Mouse (Mus musculus): ENCODE data around the gene Vwa5b2. TPM values are rescaled to one million over a fixed set of nuclear protein-coding genes. Genes with fewer than 3 reads are reported as not detected.

The Vwa5b2 gene
- polyA plus RNA-seq, 1 experiment from 2014 or later, result 2.0 TPM

DNA sequence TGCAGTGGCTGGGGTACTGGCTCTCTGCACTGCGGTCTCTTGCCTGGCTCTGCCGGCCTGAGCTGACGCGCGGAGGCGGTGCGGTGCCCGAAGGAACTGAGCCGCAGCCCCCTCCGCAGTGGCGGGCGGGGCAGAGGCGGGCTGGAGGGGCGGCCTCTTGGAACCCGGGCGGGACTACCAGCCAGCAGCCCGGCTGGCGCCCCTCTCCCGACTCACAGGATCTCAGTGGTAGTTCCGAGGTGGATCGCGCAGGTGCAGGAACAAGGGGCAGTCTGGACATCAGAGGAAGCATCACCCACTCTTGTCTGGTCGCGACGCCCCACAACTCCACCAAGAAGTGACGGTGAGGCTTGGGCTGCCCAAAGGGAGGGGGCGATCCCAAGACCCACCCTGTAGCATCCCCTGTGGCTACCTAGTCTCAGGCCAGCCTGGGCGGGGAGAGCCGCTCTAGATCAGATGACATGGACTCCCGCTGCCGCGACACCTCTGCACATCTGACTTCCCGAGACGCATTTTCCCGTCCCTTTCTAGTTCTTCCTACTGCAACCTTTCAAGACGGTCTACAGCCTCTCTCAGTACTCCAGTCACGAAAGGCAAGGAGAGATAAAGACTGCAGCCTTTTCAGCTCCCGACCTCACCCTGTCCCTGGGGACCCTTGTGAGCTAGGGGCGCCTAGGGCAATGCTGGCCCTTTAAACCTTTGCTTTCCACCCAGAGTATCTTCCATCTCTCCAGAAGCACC lies 838 bp downstream of the Vwa5b2 start:
- no peaks in the 10 kb centered on the region for H3K36me3 ChIP-seq (replicated peaks)
- no peaks in the 10 kb centered on the region for H3K9me3 ChIP-seq
- peak overlapping the region; percentile 55 for H3K4me3 ChIP-seq (replicated peaks)
- H3K27ac ChIP-seq, result no peak overlapping the region
- peak overlapping the region; percentile 94 for H3K4me2 ChIP-seq
- WGBS, result under 1% methylated on average over 35 of the region's 39 CpGs
- peaks cover 26% of the 10 kb centered on the region for H3K4me1 ChIP-seq
- ATAC-seq (ENCODE audit: low FRiP score), result peak; percentile 78
- peak overlapping the region; percentile 63 for H3K9ac ChIP-seq
- H3K27me3 ChIP-seq, result peaks cover 70% of the 10 kb centered on the region

DNA sequence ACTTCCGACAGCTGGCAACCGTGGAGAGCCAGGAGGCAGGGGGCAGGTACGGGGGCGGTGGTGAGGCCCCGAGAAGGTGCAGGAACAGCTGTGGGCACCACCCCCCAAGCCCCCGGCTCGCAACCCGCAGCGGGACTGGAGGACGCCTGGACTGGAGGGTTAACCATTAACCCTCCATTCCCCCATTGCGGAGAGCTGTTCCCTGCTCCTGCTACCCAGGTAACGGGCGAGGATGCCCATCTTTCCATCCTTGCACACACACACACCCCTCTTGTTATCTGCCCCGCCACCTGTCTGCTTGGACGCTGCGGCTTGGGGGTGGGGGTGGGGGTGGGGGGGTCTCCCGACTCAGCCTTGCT lies 1.4 kb downstream of the Vwa5b2 start:
- H3K9ac ChIP-seq, result 0 out of 2 replicates have a peak overlapping the region, but pooled peaks have one; percentile 63
- peaks cover 26% of the 10 kb centered on the region for H3K4me1 ChIP-seq
- no peak overlapping the region for H3K27ac ChIP-seq
- H3K4me3 ChIP-seq (replicated peaks), result peak overlapping the region; percentile 55
- peaks cover 75% of the 10 kb centered on the region for H3K27me3 ChIP-seq
- H3K36me3 ChIP-seq (replicated peaks), result no peaks in the 10 kb centered on the region
- no peaks in the 10 kb centered on the region for H3K9me3 ChIP-seq
- H3K4me2 ChIP-seq, result peak overlapping the region; percentile 94
- WGBS, result 3% methylated on average over 17 of the region's 17 CpGs
- ATAC-seq (ENCODE audit: low FRiP score), result no peak

- peak overlapping the region; percentile 94 for H3K4me2 ChIP-seq
- H3K4me1 ChIP-seq, result peaks cover 26% of the 10 kb centered on the region
- no peaks in the 10 kb centered on the region for H3K36me3 ChIP-seq (replicated peaks)
- H3K9ac ChIP-seq, result no peak overlapping the region
- H3K27me3 ChIP-seq, result peaks cover 80% of the 10 kb centered on the region
- H3K9me3 ChIP-seq, result no peaks in the 10 kb centered on the region
- peak overlapping the region; percentile 55 for H3K4me3 ChIP-seq (replicated peaks)
- peak; percentile 32; the same call in 1 of the 2 replicates for ATAC-seq (ENCODE audit: low FRiP score)
- H3K27ac ChIP-seq, result no peak overlapping the region
- WGBS, result 4% methylated on average over 48 of the region's 48 CpGs
Observed at GRCm38 (mm10) chr16:20591076-20591705, 1.9 kb downstream of the Vwa5b2 start.

DNA sequence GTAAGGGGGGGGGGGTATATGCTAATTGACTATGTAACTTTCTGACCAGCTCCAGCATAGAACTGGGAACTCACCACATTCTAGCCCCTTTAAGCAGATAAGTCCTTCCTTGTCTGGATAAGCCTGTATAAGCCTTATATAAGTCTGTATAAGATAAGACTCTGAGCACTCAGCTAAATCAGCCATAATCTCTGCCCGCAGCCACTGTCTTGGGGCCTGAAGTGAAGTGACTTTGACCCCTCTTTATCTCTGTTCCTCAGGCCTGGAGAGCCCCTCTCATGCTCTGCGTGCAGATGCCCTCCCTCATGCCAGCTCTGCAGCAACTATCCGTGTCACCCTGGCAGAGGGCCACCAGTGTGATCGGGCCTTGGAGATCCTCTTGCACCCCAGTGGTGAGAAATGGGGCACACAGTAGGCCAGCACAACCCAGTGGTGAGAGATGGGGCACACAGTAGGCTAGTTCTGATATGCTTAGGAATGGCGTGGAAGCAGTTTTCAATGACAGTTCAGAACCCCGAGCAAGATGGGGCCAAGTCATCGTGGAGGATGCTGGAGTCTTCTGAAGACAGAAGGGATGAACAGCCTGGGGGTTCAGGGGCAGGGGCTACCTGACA lies 5.9 kb downstream of the Vwa5b2 start:
- ATAC-seq (ENCODE audit: low FRiP score), result no peak
- no peaks in the 10 kb centered on the region for H3K36me3 ChIP-seq (replicated peaks)
- 85% methylated on average over 7 of the region's 7 CpGs for WGBS
- no peak overlapping the region for H3K27ac ChIP-seq
- H3K9ac ChIP-seq, result no peak overlapping the region
- no peak overlapping the region for H3K4me2 ChIP-seq
- no peak overlapping the region for H3K4me3 ChIP-seq (replicated peaks)
- H3K4me1 ChIP-seq, result peaks cover 15% of the 10 kb centered on the region
- peaks cover 57% of the 10 kb centered on the region for H3K27me3 ChIP-seq
- H3K9me3 ChIP-seq, result no peaks in the 10 kb centered on the region

DNA sequence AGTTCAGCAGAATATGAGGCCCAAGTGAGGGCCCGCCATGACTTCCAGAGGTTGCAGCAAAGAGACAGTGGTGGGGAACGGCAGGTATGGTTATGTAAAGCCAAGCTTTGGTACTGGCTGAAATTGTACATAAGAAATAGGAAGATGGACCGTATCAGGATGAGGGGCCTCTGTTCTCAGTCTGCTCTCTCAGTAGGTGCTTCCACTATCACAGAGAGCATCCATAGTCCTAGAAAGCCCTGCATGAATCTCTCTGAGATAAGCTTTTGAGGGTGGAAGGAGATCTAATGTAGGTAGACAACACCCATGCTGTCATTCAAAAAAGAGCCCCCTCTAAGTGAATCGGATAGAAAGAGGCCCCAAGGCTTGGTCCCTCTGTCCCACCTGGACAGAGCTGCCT lies 6.5 kb downstream of the Vwa5b2 start:
- no peak for ATAC-seq (ENCODE audit: low FRiP score)
- 86% methylated on average over 4 of the region's 4 CpGs for WGBS
- H3K4me3 ChIP-seq (replicated peaks), result no peak overlapping the region
- H3K9ac ChIP-seq, result no peak overlapping the region
- H3K27me3 ChIP-seq, result peaks cover 51% of the 10 kb centered on the region
- H3K36me3 ChIP-seq (replicated peaks), result no peaks in the 10 kb centered on the region
- H3K9me3 ChIP-seq, result no peaks in the 10 kb centered on the region
- peaks cover 9% of the 10 kb centered on the region for H3K4me1 ChIP-seq
- H3K4me2 ChIP-seq, result no peak overlapping the region
- no peak overlapping the region for H3K27ac ChIP-seq

DNA sequence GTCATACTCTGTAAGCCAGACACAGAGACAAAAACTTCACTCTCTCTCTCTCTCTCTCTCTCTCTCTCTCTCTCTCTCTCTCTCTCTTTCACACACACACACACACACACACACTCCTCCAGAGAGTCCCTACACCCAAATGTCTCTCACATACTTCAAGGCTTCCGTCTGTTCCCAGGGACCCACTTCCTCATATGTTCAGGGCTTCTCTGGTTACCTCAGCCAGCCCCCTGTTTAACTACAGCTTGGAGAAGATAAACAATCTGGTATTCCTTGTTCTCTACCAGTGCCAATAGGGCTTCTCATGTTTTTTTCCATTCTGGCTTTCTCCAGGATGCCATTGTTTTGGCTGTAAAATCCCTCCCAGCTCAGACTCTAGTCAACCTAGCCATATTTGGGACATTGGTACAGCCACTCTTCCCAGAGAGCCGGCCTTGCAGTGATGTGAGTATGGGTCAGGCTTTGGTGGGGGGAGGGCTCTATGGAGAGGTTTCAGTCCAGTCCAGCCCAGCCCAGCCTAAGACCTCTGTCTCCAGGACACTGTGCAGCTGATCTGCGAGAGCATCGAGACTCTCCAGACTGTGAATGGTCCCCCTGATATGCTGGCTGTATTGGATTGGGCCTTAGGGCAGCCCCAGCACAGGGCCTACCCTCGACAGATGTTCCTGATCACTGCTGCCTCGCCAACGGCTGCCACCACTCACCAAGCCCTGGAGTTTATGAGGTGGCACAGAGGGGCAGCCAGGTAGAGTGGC lies 7.6 kb downstream of the Vwa5b2 start:
- H3K27ac ChIP-seq, result no peak overlapping the region
- H3K9me3 ChIP-seq, result no peaks in the 10 kb centered on the region
- no peaks in the 10 kb centered on the region for H3K4me1 ChIP-seq
- H3K9ac ChIP-seq, result no peak overlapping the region
- WGBS, result 79% methylated on average over 7 of the region's 7 CpGs
- H3K4me3 ChIP-seq (replicated peaks), result no peak overlapping the region
- no peak overlapping the region for H3K4me2 ChIP-seq
- no peaks in the 10 kb centered on the region for H3K36me3 ChIP-seq (replicated peaks)
- peaks cover 40% of the 10 kb centered on the region for H3K27me3 ChIP-seq
- no peak for ATAC-seq (ENCODE audit: low FRiP score)

DNA sequence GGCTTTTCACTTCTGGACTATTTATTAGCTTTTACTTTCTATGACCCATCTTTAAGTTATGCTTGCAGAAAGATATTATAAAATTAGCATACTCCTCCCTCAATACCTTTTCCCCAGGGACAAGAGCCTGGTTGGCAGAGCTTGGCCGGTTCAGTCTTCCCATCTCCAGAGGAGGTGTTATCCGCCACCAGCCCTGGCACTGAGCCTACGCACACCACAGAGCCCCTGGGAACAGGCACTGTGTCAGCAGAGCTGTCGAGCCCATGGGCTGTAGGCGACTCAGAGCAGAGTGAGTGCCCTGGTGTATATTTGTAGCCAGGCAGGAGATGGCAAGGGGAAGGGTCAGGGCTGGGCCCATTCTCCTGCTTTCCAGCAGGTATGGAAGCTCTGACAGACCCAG lies 11.2 kb downstream of the Vwa5b2 start:
- H3K9me3 ChIP-seq, result no peaks in the 10 kb centered on the region
- no peaks in the 10 kb centered on the region for H3K4me1 ChIP-seq
- WGBS, result 84% methylated on average over 5 of the region's 5 CpGs
- H3K4me3 ChIP-seq (replicated peaks), result no peak overlapping the region
- no peak overlapping the region for H3K9ac ChIP-seq
- no peak overlapping the region for H3K27ac ChIP-seq
- no peak overlapping the region for H3K4me2 ChIP-seq
- ATAC-seq (ENCODE audit: low FRiP score), result no peak
- H3K27me3 ChIP-seq, result peaks cover 6% of the 10 kb centered on the region; the same call in 1 of the 2 replicates
- H3K36me3 ChIP-seq (replicated peaks), result peaks cover 19% of the 10 kb centered on the region

DNA sequence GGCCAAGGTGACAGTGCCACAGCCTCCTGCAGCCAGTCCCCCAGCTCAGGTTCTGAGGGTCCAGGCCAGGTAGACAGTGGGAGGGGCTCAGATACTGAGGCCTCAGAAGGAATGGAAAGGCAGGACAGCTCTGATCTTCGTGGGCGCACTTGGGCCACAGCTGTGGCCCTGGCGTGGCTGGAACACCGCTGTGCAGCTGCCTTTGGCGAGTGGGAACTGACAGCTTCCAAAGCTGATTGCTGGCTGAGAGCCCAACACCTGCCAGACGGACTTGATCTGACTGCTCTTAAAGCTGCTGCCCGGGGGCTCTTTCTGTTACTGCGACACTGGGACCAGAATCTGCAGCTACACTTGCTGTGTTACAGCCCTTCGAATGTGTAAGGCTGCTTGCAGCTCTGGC lies 15.4 kb downstream of the Vwa5b2 start:
- Histone ChIP-seq H3K27me3 (no peaks in the 10 kb centered on the region), H3K27ac (no peak overlapping the region)
- no peak for ATAC-seq (ENCODE audit: low FRiP score)

GRCm38 (mm10) chr16:20610501-20611356 lies 21.5 kb downstream of the Vwa5b2 start:
- H3K4me1 ChIP-seq, result peaks cover 25% of the 10 kb centered on the region
- no peaks in the 10 kb centered on the region for H3K27me3 ChIP-seq
- H3K4me2 ChIP-seq, result peak overlapping the region; percentile 85
- H3K27ac ChIP-seq, result peak overlapping the region; percentile 92
- peak overlapping the region; percentile 84 for H3K4me3 ChIP-seq (replicated peaks)
- no peaks in the 10 kb centered on the region for H3K9me3 ChIP-seq
- peak overlapping the region; percentile 88 for H3K9ac ChIP-seq
- H3K36me3 ChIP-seq (replicated peaks), result peaks cover 26% of the 10 kb centered on the region
- peak; percentile 62 for ATAC-seq (ENCODE audit: low FRiP score)
- under 1% methylated on average over 28 of the region's 28 CpGs for WGBS

More for the DNA sequence above, 15.4 kb downstream of the Vwa5b2 start:
- no peaks in the 10 kb centered on the region for H3K9me3 ChIP-seq
- H3K36me3 ChIP-seq (replicated peaks), result peaks cover 47% of the 10 kb centered on the region
- H3K9ac ChIP-seq, result no peak overlapping the region
- no peak overlapping the region for H3K4me2 ChIP-seq
- H3K4me1 ChIP-seq, result peaks cover 14% of the 10 kb centered on the region
- 70% methylated on average over 9 of the region's 9 CpGs for WGBS
- H3K4me3 ChIP-seq (replicated peaks), result no peak overlapping the region

DNA sequence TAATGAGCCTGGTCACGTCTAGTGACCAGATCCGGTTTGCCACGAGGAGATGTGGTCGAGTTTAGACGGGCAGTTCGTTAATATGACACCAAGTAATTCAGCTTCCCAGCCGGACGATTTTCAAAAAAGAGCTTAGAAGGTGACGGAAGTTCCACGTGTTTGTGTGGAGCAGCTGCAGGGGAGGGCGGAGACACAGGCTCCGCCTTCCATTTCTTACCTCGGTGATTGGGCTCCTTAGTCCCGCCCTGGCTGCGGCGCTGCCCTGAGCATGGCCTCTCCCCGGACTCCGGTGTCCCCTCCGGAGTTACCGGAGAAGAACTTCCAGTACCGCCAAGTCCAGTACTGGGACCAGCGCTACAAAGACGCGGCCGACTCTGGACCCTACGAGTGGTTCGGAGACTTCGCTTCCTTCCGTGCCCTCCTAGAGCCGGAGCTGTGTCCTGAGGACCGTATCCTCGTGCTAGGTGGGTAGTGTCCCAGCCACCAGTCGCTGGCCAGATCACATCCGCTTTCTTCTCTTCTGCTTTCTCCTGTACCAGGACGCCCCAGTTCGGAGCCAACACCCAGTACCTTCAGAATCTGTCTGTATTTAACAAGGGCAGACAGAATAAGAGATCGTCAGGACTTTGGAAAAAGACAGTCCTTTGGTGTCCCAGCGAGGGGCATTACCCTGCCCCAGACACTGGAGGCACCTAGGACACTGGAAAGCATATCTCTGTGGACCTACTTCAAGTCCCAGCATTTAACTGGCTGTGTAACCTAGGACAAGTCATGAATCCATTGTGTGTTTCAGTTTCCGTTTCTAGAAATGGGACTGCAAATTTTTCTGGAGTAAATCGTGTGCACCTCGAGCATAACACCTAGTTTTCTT lies 22.3 kb downstream of the Vwa5b2 start, which contains the start of the genes Eef1akmt4, Gm49333 and Alg3:
Gene Eef1akmt4, plus strand, starts transcription at position 237 of the 871 bp plus-strand sequence.
Gene Gm49333, plus strand, starts transcription at position 254 of the 871 bp plus-strand sequence.
Gene Alg3, minus strand, starts transcription at position 379 of the 871 bp plus-strand sequence.
- Histone ChIP-seq H3K4me3 (replicated peaks) (peak within 1 kb of the TSS; percentile 84), H3K9ac (peak within 1 kb of the TSS; percentile 88), H3K9me3 (no peaks in the 10 kb centered on the region), H3K27me3 (no peaks in the 10 kb centered on the region), H3K4me2 (peak within 1 kb of the TSS; percentile 85), H3K4me1 (peaks cover 25% of the 10 kb centered on the region), H3K27ac (peak within 1 kb of the TSS; percentile 92), H3K36me3 (replicated peaks) (peaks cover 20% of the 10 kb centered on the region)
- WGBS, result 2% methylated on average over 41 of the region's 41 CpGs
- ATAC-seq (ENCODE audit: low FRiP score), result peak; percentile 96

Measured in forebrain, embryonic 12.5 days (tissue).